Mouse (Mus musculus) MEL (cell line): Measurements from ENCODE around the gene Galntl6.

Experiments
- CTCF ChIP-seq, 3 experiments: IDR thresholded peaks in 2 of 3; conservative IDR thresholded peaks in 1 of 3; 2 replicates each; pipeline ENCODE4 v1.5.1; 2011 to 2012; ENCODE audit warnings: low read length in 3 of 3, low read depth in 2 of 3, mild to moderate bottlenecking in 2 of 3, improper control_type of control experiment in 1 of 3, inconsistent platforms in 1 of 3, mixed read lengths in 1 of 3, moderate library complexity in 1 of 3; ENCODE audit not compliant: control insufficient read depth in 1 of 3, insufficient read depth in 1 of 3, poor library complexity in 1 of 3, severe bottlenecking in 1 of 3
- GATA1 ChIP-seq: IDR thresholded peaks from 2 replicates; pipeline ENCODE4 v1.6.1; 2011; ENCODE audit warnings: low read depth, low read length, improper control_type of control experiment
- MEF2A ChIP-seq: IDR thresholded peaks from 2 replicates; pipeline ENCODE4 v1.6.1; 2014; ENCODE audit warnings: low read depth, mild to moderate bottlenecking, inconsistent platforms, low read length, improper control_type of control experiment; ENCODE audit not compliant: poor library complexity, insufficient replicate concordance, severe bottlenecking; ENCODE audit errors: extremely low read depth
- SIN3A ChIP-seq: IDR thresholded peaks from 2 replicates; pipeline ENCODE4 v1.6.1; 2012; ENCODE audit warnings: low read length, improper control_type of control experiment, inconsistent platforms
- USF1 ChIP-seq: IDR thresholded peaks from 2 replicates; pipeline ENCODE4 v1.6.1; 2014; ENCODE audit warnings: low read depth, mild to moderate bottlenecking, inconsistent platforms, low read length, improper control_type of control experiment, moderate library complexity
- ZKSCAN1 ChIP-seq: IDR thresholded peaks from 2 replicates; pipeline ENCODE4 v1.6.1; 2012; ENCODE audit warnings: low read depth, mild to moderate bottlenecking, inconsistent platforms, low read length, improper control_type of control experiment, moderate library complexity

- TF ChIP-seq USF1, result no peak
- TF ChIP-seq GATA1, result no peak
- TF ChIP-seq CTCF (IDR thresholded peaks at IDR 0.05 in 2 of 3, conservative IDR thresholded peaks at IDR 0.05 in 1 of 3; ENCODE audit: control insufficient read depth in 1 of 3, insufficient read depth in 1 of 3, low read depth in 2 of 3, low read length in 3 of 3, poor library complexity in 1 of 3, severe bottlenecking in 1 of 3), result no peak
- TF ChIP-seq ZKSCAN1, result no peak
- no peak for TF ChIP-seq MEF2A
- no peak for TF ChIP-seq SIN3A
Observed at GRCm38 (mm10) chr8:57977372-57977771, 935.1 kb downstream of the Galntl6 start.
